Mouse (Mus musculus): ENCODE results near the gene Dolk.

Dolk gene

GRCm38 (mm10) chr2:30267466-30267865 is 18.7 kb downstream of the Dolk start:
- DNase-seq (ENCODE audit: low spot score): no peak

GRCm38 (mm10) chr2:30266392-30266941 is 19.7 kb downstream of the Dolk start:
- DNase-seq (ENCODE audit: low spot score): no peak

- peak; percentile 86 for DNase-seq (ENCODE audit: low spot score)
These were observed 20.3 kb downstream of the Dolk start, which contains the start of gene Phyhd1 for GRCm38 (mm10) chr2:30265767-30266253. TSS of gene Phyhd1 (plus strand) at chr2:30266203.

- DNase-seq (ENCODE audit: low spot score): no peak
These were observed 21.2 kb downstream of the Dolk start for GRCm38 (mm10) chr2:30264671-30265519.

- DNase-seq (ENCODE audit: low spot score): no peak
These were observed 22.3 kb downstream of the Dolk start for GRCm38 (mm10) chr2:30263811-30264210.

GRCm38 (mm10) chr2:30262840-30263441 is 23.2 kb downstream of the Dolk start:
- DNase-seq (ENCODE audit: low spot score): peak; percentile 70

- DNase-seq (ENCODE audit: low spot score): no peak
These were observed 24.0 kb downstream of the Dolk start for GRCm38 (mm10) chr2:30261921-30262839.

GRCm38 (mm10) chr2:30261064-30261736 is 24.9 kb downstream of the Dolk start:
- no peak for DNase-seq (ENCODE audit: low spot score)

GRCm38 (mm10) chr2:30259131-30260064 is 26.7 kb downstream of the Dolk start:
- DNase-seq (ENCODE audit: low spot score): no peak

GRCm38 (mm10) chr2:30258600-30258999 is 27.5 kb downstream of the Dolk start:
- DNase-seq (ENCODE audit: low spot score): no peak

GRCm38 (mm10) chr2:30257699-30258460 is 28.3 kb downstream of the Dolk start:
- no peak for DNase-seq (ENCODE audit: low spot score)

- DNase-seq (ENCODE audit: low spot score): no peak
These were observed 29.4 kb downstream of the Dolk start for GRCm38 (mm10) chr2:30256616-30257350.

GRCm38 (mm10) chr2:30255631-30256395 is 30.3 kb downstream of the Dolk start:
- no peak for DNase-seq (ENCODE audit: low spot score)

- DNase-seq (ENCODE audit: low spot score): no peak
These were observed 32.3 kb downstream of the Dolk start for GRCm38 (mm10) chr2:30253809-30254208.

- no peak for DNase-seq (ENCODE audit: low spot score)
These were observed 33.6 kb downstream of the Dolk start for GRCm38 (mm10) chr2:30252521-30252920.

- no peak for DNase-seq (ENCODE audit: low spot score)
These were observed 34.6 kb downstream of the Dolk start for GRCm38 (mm10) chr2:30251417-30252104.
